Mouse (Mus musculus): ENCODE measurements at regions not wholly inside any gene's neighbourhood (a gene's known extent, or its start where the extent isn't known, plus 50 kb on each side); places are given as distances from the start of the nearest gene placed in this dataset.

GRCm38 (mm10) chr6:31321902-31322301 lies 76.6 kb upstream of the Mkln1 start:
- TF ChIP-seq CTCF (IDR thresholded peaks at IDR 0.05; ENCODE audit: low read depth, low read length): no peak
- no peak for TF ChIP-seq EP300 (IDR thresholded peaks at IDR 0.05; ENCODE audit: insufficient read depth, low read depth, low read length)
